Mouse (Mus musculus) NIH3T3 (cell line): ENCODE results near the gene Sesn3.
"Not testable (repeated sequence)": the region's sequence is repeated elsewhere in the genome, so short reads cannot be mapped to it uniquely, and the experiment has no call there.

Experiments used
- DNase-seq: peaks from one replicate; pipeline ENCODE4 v3.0.0-alpha.2; 2012; ENCODE audit warnings: low read depth

Gene Sesn3

DNA sequence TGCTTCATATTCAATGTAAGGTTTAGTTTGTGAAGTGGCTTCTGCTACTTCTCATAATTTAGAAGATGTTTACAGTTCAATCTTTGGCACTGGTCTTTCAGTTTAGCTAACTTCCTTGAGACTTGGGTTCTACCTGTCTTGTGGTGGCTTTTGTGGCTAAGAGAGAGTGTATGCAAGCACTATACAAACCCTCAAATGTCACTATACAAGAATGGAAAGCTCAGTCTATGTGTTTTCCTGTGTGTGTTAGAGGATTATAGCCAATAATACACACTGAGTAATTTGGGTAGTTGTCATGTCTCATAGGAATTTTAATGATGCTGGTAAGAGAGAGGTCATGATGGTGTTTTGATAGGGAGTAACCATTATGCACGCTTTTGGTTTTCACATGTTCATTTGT, 5.8 kb downstream of the Sesn3 start:
- no peak for DNase-seq

DNA sequence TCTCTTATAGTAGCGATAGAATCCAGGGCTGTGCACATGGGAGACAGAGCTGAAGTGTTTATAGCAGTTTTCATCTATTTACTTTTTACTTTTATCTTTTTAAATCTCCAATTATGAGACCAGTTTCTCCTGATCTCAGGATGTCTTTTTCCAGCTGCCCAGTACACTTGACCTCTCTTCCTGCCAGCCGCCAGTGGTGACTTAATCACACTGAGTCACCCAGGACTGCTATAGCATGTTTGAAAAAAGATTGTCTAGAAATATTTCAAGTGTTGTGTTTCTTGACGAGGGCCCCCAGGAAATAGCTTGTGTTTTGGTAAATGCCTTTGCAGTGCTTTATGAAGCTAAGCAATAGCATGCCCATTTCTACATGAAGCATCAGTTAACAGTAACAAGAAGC, 10.2 kb downstream of the Sesn3 start:
- peak; percentile 37 for DNase-seq

DNA sequence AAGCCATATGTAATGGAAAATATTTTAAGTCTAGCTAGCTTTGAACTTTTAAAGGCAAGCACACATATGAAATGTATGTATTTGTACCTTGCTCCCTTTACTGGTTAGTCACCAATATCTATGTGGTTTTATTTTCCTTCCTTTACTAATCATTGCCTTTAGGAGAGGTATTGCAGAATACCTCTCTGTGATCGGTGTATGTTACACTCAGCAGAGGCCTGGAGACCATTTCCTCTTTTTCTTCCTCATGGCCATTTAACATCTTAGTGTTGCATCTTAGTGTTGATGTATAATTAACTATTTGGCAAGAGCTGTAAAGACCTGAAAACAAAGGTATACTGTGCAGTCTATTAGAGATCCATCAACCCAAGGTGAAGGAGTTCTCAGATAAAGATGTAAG, 12.4 kb downstream of the Sesn3 start:
- DNase-seq = no peak

DNA sequence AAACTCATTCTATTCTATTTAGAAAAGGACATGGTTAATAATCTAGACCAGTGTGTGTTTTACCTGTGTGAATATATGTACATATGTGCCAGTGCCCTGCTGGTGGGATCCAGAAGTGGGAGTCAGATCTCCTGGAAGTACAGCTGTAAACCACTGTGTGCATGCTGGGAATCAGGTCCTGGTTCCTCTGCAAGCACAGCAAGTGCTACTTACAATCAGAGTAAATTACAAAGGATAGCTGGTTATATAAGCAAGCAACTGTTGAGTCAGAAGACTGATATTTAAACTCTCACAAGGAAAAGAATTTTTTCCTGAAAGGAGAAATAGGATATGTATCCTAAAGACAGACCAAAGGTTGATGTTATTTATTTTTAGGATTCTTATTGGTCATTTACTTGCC, 13.6 kb downstream of the Sesn3 start:
- DNase-seq = no peak

DNA sequence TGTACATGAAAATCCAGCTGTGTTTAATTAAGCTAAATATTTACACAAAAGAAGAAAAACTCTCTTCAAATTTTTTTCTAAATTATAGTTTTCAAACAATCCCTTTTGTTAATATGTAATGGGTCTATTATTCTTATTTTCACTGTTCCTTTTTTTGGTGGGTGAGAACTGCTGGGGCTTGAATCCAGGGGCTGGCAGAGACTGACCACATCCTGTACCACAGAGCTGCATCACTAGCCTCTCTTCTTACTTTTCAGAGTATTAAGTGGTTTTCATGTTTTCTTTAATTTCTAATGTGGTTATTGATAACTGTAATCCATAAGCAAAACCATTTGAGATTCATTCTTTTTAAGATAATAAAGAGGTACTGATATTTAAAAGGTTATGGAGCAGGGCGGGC, 19.0 kb downstream of the Sesn3 start:
- DNase-seq = no peak

DNA sequence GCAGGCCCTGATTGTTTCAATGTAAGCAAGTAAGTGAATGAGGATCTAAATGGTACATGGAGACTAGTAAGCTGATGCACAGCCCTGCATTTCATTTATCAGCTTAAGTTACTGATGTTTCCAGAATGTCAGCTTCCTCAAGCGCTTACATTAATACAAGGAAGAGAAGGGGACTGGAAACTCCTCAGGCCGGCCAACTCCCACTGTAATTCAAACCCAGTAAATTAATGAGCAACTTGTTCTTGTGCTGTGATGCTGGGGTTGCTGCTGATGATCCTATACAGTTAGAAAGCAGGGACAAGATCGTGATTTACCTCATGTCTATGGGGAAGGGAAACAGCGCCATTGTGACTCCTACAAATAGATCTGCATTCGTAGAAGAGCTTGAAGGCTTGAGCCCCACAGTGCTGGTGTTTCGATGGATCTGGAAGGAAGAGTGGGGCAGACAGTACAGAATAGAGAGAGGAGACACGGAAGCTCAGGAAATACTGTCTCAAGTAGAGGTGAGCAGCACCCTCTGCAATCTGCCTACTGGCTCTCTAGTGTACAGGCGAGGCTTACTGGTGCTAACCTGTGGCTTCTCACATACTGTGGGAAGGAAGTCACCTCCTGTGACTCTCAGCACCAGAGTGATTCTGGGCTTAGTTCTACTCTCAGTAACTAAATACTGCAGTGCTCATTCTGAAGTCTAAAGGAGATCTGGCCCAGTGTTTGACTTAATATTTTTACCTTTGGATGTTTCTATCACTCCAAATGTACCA, 21.0 kb downstream of the Sesn3 start:
- DNase-seq = no peak

DNA sequence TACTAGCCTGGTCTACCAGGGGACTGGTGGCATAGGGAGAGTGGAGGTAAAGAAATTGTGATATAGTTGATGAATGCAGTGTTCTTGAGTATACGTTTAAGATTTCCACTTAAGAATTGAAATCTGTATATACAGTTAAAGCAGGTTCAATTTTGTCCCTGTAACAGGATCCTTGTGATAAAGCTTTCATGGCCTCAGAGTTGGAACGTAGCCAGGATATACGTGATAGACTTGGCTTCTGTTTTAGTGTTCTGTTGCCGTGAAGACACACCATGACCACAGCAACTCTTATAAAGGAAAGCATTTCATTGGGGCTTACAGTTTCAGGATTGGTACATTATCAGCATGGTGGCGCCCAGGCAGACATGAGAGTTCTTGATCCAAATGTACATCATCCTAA, 22.3 kb downstream of the Sesn3 start:
- no peak for DNase-seq

DNA sequence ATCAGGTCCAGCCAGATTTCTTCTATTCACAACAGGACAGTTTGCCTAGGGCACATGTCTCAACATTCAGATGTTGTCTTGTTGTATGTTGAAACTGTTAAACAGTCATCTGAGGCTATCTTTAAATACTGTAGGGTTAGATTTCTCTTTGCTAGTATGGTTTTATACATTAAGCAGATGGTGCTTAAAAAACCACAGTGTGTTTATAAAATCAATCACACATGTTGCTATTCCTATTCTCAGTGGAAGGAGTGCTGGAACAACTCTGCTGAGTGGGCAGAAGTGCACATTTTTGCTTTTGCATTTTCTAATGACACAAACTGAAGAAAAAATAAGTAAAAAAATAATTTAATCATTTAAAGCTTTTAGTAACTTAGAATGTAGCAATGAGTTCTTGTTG, 25.0 kb downstream of the Sesn3 start:
- no peak for DNase-seq

DNA sequence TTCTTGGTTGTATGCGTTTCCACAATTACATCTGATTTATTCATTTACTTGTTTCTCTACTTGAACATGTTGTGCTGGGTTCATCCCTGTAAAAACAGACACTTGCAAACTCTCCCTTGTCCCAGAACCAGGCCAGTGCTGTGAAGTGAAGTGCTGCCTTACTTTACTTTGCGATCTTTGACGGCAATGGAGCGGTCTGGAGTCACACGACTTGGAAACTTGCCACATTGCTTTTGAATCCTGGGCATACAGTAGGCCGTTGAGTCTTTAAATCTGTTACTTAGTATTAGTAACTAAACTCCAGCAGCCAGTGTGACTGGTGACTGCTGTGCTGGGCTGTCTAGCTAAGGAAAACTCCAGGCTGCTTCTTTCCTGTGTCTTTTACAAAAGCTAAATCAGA, 25.9 kb downstream of the Sesn3 start:
- DNase-seq = no peak

DNA sequence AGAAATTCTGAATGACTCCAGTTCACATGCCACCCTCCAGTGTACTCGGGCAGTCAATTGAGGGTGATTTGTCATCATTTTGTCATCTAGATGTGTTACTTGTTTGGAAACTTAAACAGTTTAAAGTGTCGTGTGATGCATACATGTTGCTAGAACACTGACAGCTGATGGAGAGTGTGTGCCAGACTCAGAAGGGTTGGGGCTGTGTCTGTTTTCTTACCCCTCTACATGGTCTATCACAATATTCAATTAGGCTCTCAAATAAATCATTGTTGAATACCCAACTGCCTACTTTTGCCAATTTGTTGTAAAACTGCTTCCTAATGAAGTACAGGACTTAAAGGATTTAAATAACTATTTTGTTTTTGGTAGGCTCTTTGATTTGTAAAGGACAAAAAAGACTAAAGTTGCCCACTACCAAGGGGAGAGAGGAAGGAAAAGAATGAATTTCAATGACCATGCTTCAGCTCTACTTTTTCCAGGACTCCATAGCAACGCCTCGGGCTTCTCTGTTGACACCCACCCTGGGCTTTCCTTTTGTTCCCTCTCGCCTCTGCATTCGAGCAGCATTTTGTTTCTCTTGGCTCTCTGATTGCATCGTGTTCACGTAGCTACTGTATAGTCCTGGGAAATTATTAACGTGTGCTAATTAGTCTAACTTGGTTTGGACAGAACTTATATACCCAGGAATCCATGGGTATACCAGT, 29.5 kb downstream of the Sesn3 start:
- DNase-seq = no peak

DNA sequence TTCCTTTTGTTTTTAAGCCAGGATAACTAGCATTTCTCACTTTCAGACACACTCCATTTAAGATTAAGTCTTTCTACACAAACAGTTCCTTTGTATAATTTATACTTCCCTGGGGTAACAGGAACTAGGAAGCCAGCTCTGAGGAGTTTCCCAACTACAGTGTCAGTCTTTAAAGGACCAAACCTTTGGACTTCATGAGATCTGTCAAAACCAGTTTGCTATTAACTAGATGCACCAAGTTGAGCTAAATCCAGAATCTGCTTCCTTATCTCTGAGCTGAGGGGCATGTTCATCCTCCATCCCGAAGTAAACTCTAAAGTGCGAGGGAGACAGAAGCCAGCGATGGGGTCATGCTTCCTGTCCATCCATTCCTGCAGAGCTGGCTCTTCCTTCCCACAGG, 32.5 kb downstream of the Sesn3 start:
- no peak for DNase-seq

DNA sequence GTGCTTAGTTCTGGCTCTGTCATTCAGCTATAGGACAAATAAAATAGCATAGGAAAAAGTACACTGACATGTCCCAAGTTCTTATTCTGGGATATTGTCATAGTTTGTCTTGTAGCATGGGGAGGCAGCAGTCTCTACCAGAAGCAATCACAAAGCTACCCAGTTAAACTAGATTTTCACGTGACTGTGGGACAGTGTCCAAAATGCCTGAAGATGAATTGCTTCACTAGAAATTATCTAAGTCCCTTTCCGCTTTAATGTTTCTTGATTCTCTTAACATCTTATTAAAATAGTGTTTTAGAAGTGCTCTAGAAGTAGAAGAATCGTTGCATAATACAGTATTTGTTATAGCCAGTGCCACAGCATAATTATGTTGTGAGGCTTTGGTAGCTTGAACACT, 39.1 kb downstream of the Sesn3 start:
- DNase-seq = no peak

DNA sequence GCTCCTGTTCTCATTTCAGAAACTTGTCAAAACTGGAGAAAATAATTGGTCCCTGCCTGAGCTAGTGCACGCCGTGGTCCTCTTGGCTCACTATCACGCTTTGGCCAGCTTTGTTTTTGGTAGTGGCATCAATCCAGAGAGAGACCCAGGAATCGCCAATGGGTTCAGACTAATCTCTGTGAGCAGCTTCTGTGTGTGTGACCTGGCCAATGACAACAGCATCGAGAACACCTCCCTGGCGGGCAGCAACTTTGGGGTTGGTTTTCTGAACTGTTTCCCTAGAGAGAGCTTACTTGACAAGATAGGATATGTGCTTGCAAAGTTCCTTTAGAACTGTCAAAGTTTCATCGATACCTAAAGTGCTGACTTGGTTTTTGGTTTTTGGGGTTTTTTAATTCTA, 39.6 kb downstream of the Sesn3 start:
- no peak for DNase-seq

DNA sequence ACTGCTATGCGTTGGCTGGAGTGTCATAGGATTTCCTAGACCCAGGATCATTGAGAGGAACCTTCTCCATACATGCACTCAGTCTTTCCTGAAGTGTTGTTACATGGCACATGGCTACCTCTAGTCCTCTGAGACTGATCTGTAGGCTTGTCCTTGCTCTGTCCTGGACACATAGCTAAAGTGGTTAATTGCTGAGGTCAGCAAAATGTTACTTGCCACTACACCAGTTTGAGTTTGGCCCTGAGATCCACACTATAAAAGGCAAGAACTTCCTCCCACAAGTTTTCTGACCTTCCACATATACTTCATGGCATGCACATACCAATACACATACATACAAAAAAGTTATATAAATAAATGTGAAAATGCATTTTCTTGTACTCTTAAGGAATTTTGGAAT, 41.8 kb downstream of the Sesn3 start:
- DNase-seq = no peak

DNA sequence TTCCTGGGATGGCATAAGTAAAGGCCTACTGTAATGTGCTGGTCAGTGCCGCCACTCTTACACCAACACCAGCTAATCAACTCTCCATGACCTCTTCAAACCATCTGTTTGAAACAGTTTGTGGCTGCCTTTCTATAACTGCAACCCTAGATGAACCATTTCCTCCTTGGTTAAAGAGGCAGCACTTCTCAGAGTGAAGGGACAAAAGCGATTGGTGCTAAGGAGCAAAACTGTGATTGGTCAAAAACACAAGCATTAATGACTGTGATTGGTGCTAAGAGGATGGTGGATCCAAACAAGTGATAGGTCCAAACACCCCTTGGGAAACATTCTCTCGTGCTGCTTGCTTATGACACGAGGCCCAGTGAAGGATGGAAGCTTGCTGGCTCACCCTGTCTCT, 61.0 kb downstream of the Sesn3 start:
- no peak for DNase-seq

DNA sequence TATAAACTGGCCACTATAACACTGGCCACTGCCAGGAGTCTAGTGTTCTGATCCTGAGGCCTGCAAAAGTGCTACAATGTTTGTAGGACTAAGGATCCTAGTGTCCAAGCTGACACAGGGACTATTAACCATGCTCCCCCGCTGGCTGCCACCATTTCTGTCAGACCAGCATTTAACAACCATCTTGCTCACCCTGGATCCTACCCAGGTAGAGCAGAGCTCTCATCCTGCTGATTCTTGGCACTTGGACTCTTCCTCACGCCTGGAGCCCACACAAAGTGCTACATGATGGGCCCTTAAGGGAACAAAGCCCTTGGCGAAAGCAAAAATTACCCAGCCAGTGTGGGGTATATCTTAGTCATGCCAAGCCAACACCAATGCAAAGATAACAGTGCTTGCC, 62.0 kb downstream of the Sesn3 start:
- no peak for DNase-seq

DNA sequence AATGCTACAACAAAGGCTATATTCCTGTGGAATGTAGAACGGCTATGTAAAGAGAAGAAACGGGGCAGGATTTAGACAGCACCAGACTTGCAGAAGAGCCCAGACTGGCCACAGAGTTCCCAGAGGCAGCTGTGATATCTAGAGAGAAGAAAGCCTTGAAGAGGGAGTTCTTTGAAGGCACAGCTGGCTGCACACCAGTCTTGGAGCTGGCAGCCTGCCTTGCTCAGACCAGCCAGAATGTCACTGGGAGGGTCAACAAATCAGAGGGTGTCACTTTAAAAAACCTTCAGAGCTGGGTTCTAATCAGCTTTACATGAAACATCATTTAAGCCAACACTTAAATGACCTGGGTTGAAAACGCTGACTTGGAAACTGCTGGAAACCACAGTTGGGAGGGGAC, 63.8 kb downstream of the Sesn3 start:
- no peak for DNase-seq

DNA sequence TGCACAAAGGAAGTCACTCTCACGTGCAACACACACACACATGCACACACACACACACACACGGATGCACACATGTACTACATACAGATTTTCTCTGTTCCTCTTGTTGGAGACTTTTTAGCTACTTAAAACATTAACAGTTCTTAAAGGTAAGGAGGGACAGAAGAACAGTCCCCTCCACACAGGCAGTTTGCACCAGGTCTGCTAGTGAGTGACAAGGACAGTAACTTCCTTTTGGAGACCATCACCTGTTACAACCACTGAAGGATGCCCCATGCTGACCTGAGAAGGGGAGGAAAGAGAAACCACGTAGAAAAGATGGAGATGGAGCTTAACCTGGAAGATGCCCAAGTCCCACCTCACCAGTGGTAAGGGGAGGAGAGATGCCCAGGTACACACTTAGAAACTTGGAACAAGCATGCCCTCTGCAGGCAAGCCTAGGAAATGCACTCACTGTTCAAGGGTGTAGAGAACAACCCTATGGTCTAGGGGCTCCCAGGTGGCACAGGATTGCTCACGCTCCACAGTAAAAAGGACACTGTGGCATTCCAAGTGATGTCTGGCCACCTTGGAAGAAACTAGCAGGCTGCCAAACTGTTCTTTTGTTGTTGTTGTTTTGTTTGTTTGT, 67.3 kb downstream of the Sesn3 start:
- peak; percentile 81 for DNase-seq

DNA sequence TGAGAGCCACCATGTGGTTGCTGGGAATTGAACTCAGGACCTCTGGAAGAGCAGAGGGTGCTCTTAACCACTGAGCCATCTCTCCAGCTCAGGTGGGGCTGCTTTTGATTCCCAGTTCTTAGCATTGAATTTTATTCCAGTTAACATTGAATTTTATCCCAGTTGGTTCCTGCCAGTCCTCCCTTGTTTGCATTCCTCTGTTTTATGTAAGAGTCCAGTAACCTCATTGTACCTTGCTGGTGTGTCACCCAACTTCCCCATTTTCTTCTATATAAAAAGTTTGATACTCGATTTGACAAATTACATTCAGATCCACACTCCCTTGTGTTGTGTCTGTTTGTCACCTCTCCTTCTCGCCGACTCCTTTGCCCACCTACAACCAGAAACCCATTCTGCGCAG, 71.0 kb downstream of the Sesn3 start:
- not testable (repeated sequence) for DNase-seq

DNA sequence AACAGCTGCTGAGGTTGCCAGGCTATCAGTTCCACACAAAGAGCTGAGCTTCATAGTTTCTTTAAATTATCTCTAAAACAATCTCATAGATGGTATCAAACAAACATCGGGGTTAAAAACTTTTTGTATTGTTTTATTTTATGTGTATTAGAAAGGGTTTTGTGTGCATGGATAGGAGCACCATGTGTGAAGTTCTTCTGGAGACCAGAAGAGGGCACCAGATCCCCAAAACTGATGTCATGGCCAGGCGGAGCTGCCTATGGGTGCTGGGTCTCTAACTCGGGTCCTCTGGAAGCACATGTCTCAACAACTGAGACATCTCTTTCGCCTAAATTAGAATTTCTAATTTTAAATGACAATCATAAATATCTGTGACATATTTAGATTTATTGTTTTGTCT, 73.5 kb downstream of the Sesn3 start:
- peak; percentile 50 for DNase-seq

DNA sequence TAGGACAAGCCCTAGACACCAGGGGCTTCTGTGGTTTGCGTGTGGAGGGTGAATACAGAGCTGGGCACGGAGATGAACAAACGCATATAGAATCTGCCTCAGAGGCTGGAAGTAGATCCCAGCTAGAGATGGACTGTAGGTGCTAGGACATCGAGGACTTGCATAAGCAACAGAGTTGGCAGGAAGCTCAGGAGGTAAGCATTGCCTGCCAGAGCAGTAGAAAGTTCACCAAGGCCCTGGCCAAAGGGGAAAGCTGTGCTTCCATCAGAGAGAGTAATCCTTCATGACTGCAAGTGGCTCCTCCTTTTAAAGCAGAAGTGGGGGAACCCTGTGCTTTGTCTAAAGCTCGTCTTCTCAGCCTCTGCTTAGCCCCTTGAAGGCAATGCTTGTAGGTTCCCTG, 74.5 kb downstream of the Sesn3 start:
- DNase-seq = no peak

DNA sequence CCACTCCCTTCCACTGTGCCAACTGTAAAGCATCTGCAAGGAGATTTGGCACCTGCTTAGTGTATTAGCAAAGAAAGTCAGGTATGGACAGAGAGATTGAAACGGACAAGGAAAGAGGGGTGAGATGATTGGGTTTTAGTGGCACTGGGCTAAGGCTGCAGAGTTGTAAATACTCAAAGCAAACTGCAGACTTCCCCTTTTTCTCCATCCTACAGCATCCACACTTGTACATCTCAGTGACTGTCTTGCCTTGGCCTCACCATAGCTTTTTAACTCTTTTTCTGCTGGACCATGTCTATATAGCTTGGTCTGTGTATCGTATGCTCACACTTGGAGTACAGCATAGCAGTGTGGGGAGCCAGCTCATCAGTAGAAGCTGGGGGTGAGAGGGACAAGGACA, 75.9 kb downstream of the Sesn3 start:
- no peak for DNase-seq

DNA sequence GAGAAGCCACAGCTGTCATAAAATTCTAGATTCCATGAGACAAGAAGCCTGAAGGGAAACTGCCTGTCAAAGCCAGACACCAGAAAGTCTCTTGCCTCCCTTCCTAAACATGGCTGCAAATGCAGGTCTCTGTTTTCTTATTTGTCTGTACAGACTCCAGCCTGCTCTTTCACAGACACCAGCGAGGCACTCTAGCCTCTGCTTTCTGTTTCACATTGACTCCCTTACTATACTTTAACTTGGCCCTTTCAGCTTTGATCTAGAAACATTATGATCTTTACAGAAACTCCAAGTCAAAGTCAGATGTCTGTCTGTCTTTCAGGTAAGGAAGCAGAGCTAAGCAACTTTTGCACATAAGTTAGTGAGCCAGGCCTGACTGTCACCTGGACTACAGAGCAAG, 77.5 kb downstream of the Sesn3 start:
- DNase-seq = no peak

DNA sequence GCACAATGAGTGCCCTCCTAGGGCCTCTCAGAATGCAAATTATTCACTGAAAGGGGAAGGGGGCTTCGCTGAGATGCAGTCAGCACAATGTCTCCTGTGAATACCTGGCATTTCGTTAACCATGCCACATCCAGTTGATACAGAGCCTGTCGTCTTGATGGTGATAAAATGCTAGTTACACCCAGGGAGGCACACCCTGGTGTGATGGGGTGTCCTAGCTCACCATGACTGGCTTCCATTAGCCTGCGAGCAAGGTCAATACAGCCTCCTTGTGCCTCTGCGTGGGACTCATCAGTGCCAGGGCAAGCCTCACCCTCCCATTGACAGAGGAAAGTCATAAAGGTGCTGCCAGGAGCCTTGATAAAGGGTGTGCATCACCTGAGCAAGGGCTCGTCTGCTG, 80.0 kb downstream of the Sesn3 start:
- no peak for DNase-seq
